Comparison of ENCODE assay signal across 8 mouse cellular contexts in the genomic region with DNA sequence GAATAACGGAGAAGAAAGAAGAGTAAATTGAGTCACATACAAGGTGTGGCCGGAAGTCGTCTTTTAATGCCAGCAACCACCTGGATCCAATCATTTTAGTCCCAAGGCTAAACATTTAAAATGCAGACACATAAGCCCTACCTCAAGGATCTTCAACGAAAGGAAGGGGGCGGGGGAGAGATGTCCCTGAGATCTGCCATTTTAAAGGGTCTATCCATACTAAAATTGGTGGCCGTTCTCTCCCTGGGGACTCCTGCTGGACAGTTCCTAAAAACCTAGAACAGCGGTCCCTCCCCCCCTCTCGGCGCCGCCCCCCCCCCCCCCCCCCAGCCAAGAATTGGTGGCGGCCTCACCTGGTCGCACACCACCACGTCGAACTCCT. TPM values are rescaled to one million over a fixed set of nuclear protein-coding genes. Genes with fewer than 3 reads are reported as not detected.
DNase-seq lines count a peak whose midpoint lies in the region; ATAC-seq lines count a peak whose summit lies in the region.

No protein-coding gene starts in this region.

- H3K27ac ChIP-seq in embryonic facial prominence, embryonic 12.5 days: peak overlapping the region; percentile 97
- peak overlapping the region; percentile 95 for H3K27ac ChIP-seq in intestine, embryonic 16.5 days (ENCODE audit: low read length)
- H3K27ac ChIP-seq in midbrain, embryonic 11.5 days (ENCODE audit: low read depth, low read length): peak overlapping the region; percentile 95

- DNase-seq in retina, embryonic 14.5 days (ENCODE audit: low spot score): peak; percentile 63
- DNase-seq in retina, postnatal 1 day: no peak
- peak; percentile 92 for DNase-seq in midbrain, embryonic 11.5 days (ENCODE audit: low spot score, missing footprints)
- DNase-seq in cerebellum, adult 11-12 months: no peak
- no peak for DNase-seq in adrenal gland, postnatal 10 days
- no peak for DNase-seq in thymus, adult 18-20 months

- peaks cover 62% of the 10 kb centered on the region for H3K36me3 ChIP-seq in embryonic facial prominence, embryonic 12.5 days
- peaks cover 28% of the 10 kb centered on the region for H3K36me3 ChIP-seq in intestine, embryonic 16.5 days (ENCODE audit: control insufficient read depth, insufficient read depth, low read length)
- peaks cover 26% of the 10 kb centered on the region for H3K36me3 ChIP-seq in midbrain, embryonic 11.5 days (ENCODE audit: control insufficient read depth, insufficient read depth, low read length)

- H3K27me3 ChIP-seq in embryonic facial prominence, embryonic 12.5 days: no peaks in the 10 kb centered on the region
- no peaks in the 10 kb centered on the region for H3K27me3 ChIP-seq in intestine, embryonic 16.5 days (replicated peaks; ENCODE audit: control insufficient read depth, insufficient read depth, low read length)
- H3K27me3 ChIP-seq in midbrain, embryonic 11.5 days (ENCODE audit: control insufficient read depth, insufficient read depth, low read length): no peaks in the 10 kb centered on the region

- 2% methylated on average over 12 of the region's 14 CpGs for WGBS in embryonic facial prominence, embryonic 12.5 days
- 3% methylated on average over 12 of the region's 14 CpGs for WGBS in intestine, embryonic 16.5 days
- 7% methylated on average over 11 of the region's 14 CpGs for WGBS in midbrain, embryonic 11.5 days

- peak overlapping the region; percentile 78 for H3K4me2 ChIP-seq in embryonic facial prominence, embryonic 12.5 days (replicated peaks)
- H3K4me2 ChIP-seq in intestine, embryonic 16.5 days (ENCODE audit: low read depth, low read length): peak overlapping the region; percentile 71
- peak overlapping the region; percentile 75 for H3K4me2 ChIP-seq in midbrain, embryonic 11.5 days

- peak overlapping the region; percentile 87 for H3K9ac ChIP-seq in embryonic facial prominence, embryonic 12.5 days
- H3K9ac ChIP-seq in intestine, embryonic 16.5 days (ENCODE audit: low read depth, low read length): peak overlapping the region; percentile 89
- peak overlapping the region; percentile 91 for H3K9ac ChIP-seq in midbrain, embryonic 11.5 days (ENCODE audit: low read length)

- peaks cover 4% of the 10 kb centered on the region; the same call in 1 of the 2 replicates for H3K9me3 ChIP-seq in embryonic facial prominence, embryonic 12.5 days
- peaks cover 1% of the 10 kb centered on the region; the same call in 1 of the 2 replicates for H3K9me3 ChIP-seq in intestine, embryonic 16.5 days (ENCODE audit: control insufficient read depth, low read length)
- H3K9me3 ChIP-seq in midbrain, embryonic 11.5 days (ENCODE audit: control insufficient read depth, low read length): no peaks in the 10 kb centered on the region

- ATAC-seq in embryonic facial prominence, embryonic 12.5 days (ENCODE audit: insufficient number of reproducible peaks, insufficient read depth, low FRiP score, low TSS enrichment): peak; percentile 3; the same call in 1 of the 2 replicates
- ATAC-seq in intestine, embryonic 16.5 days: no peak; the same call in 1 of the 2 replicates
- ATAC-seq in midbrain, embryonic 11.5 days (ENCODE audit: low FRiP score): peak; percentile 17; the same call in 1 of the 2 replicates

- peaks cover 23% of the 10 kb centered on the region for H3K4me1 ChIP-seq in embryonic facial prominence, embryonic 12.5 days
- peaks cover 14% of the 10 kb centered on the region for H3K4me1 ChIP-seq in intestine, embryonic 16.5 days (ENCODE audit: control insufficient read depth, insufficient read depth, low read length)
- peaks cover 14% of the 10 kb centered on the region for H3K4me1 ChIP-seq in midbrain, embryonic 11.5 days (ENCODE audit: control insufficient read depth, insufficient read depth, low read length)

- H3K4me3 ChIP-seq in embryonic facial prominence, embryonic 12.5 days: peak overlapping the region; percentile 90
- H3K4me3 ChIP-seq in intestine, embryonic 16.5 days (ENCODE audit: low read length): peak overlapping the region; percentile 82
- peak overlapping the region; percentile 79 for H3K4me3 ChIP-seq in midbrain, embryonic 11.5 days (ENCODE audit: low read depth, low read length)

RNA-seq across cellular contexts. Expression of a gene that starts 0.6 kb away (rescaled TPM):
- 109 TPM in 2 replicates for polyA plus RNA-seq in embryonic facial prominence, embryonic 12.5 days (2016; fragmentation: Nextera tagmentation; extraction: Ambion mirVana)
- 50.6 and 52.2 TPM in 2 replicates for polyA plus RNA-seq in intestine, embryonic 16.5 days (2015; fragmentation: Nextera tagmentation; extraction: Ambion mirVana)
- 133 and 141 TPM in 2 replicates for polyA plus RNA-seq in midbrain, embryonic 11.5 days (2014; fragmentation: Nextera tagmentation; extraction: Ambion mirVana)
- 10 to 100 TPM; 68.8 to 83.3 TPM for total RNA-seq in adrenal gland, postnatal 10 days (2021)

RNA-seq across cellular contexts. Expression of a gene that starts 0.9 kb away (rescaled TPM):
- polyA plus RNA-seq in embryonic facial prominence, embryonic 12.5 days (2016; fragmentation: Nextera tagmentation; extraction: Ambion mirVana): 403 and 404 TPM in 2 replicates
- polyA plus RNA-seq in intestine, embryonic 16.5 days (2015; fragmentation: Nextera tagmentation; extraction: Ambion mirVana): 404 and 418 TPM in 2 replicates
- 332 and 364 TPM in 2 replicates for polyA plus RNA-seq in midbrain, embryonic 11.5 days (2014; fragmentation: Nextera tagmentation; extraction: Ambion mirVana)
- 100 to 1,000 TPM; 149 to 186 TPM for total RNA-seq in adrenal gland, postnatal 10 days (2021)

Comparison
In these comparisons a context has a peak if more than half of its experiments do, and no peak if none do; other contexts are left out.
1. DNase-seq: peak in retina, embryonic 14.5 days (single experiment) and midbrain, embryonic 11.5 days (single experiment); none in retina, postnatal 1 day (single experiment), cerebellum, adult 11-12 months (single experiment), adrenal gland, postnatal 10 days (single experiment) and thymus, adult 18-20 months (0 of 2).
2. Peak in every context shown above with its lines, with median percentiles within 50 percentile points of each other: H3K27ac ChIP-seq, H3K4me2 ChIP-seq, H3K4me3 ChIP-seq and H3K9ac ChIP-seq.